Mouse (Mus musculus): ENCODE data around the gene Gm26938. TPM values are rescaled to one million over a fixed set of nuclear protein-coding genes. Genes with fewer than 3 reads are reported as not detected.

The Gm26938 gene
- polyA plus RNA-seq, 1 experiment from 2014 or later: not detected

DNA sequence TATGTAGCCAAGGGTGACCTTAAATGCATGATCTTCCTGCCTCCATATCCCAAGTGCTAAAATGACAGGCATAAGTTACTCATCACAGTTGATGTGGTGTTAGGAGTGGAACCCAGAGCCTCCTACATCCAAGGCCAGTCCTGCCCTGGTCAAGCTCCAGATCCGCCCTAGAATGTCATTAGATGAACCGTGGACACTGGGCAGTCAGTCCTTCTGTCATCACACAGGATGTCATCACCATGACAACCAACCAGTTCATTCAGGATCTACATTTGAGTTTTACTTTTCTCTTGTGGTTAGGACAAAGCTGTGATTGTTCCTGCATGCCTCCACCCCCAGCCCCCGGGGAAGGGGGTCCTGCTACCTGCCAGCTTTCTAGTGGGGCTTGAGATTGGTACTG is 12.9 kb upstream of the Gm26938 start:
- DNase-seq: no peak

DNA sequence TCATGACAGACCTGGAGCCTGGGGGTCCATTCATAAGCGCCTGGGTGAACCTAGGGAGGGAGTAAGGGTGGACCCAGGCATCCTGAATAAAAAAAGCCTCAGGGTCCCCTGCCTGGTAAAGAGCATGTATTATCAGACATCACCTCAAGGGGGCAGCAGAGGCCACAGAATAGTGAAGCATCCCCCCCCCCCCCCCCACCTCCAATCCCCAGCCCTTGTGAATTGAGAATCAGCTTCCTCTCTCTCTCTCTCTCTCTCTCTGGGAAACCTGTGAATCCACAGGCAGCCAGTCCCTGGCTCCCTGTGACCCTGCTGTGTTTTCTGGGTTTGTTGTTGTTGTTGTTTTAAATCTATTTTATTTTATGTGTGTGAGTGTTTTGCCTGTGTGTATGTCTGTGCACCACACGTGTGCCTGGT is 12.3 kb upstream of the Gm26938 start:
- H3K4me2 ChIP-seq (ENCODE audit: low read depth, low read length): no peak overlapping the region
- no peak; the same call in 1 of the 2 replicates for ATAC-seq
- no peak overlapping the region for H3K27ac ChIP-seq (ENCODE audit: low read depth)
- no peaks in the 10 kb centered on the region for H3K27me3 ChIP-seq (ENCODE audit: insufficient read depth, low read length)
- no peaks in the 10 kb centered on the region for H3K36me3 ChIP-seq (replicated peaks; ENCODE audit: insufficient read depth, low read length)
- no peak overlapping the region for H3K4me3 ChIP-seq (ENCODE audit: low read depth, low read length)
- H3K4me1 ChIP-seq (ENCODE audit: insufficient read depth): no peaks in the 10 kb centered on the region
- H3K9me3 ChIP-seq (ENCODE audit: low read length): no peaks in the 10 kb centered on the region
- WGBS (ENCODE audit: insufficient replicate concordance): 20% methylated on average over 2 of the region's 2 CpGs
- H3K9ac ChIP-seq (replicated peaks): no peak overlapping the region
- DNase-seq: peak; percentile 78
- TF ChIP-seq EP300 (IDR thresholded peaks at IDR 0.05; ENCODE audit: low read depth) (no peak), CTCF (IDR thresholded peaks at IDR 0.05; ENCODE audit: low read depth) (peak; percentile 61)

More for the DNA sequence above, 12.9 kb upstream of the Gm26938 start:
- H3K9ac ChIP-seq (replicated peaks): no peak overlapping the region
- no peak overlapping the region for H3K4me2 ChIP-seq (ENCODE audit: low read depth, low read length)
- no peaks in the 10 kb centered on the region for H3K36me3 ChIP-seq (replicated peaks; ENCODE audit: insufficient read depth, low read length)
- H3K9me3 ChIP-seq (ENCODE audit: low read length): no peaks in the 10 kb centered on the region
- no peak overlapping the region for H3K27ac ChIP-seq (ENCODE audit: low read depth)
- no peaks in the 10 kb centered on the region for H3K27me3 ChIP-seq (ENCODE audit: insufficient read depth, low read length)
- H3K4me3 ChIP-seq (ENCODE audit: low read depth, low read length): no peak overlapping the region
- ATAC-seq: no peak
- TF ChIP-seq CTCF (IDR thresholded peaks at IDR 0.05; ENCODE audit: low read depth) (no peak), EP300 (IDR thresholded peaks at IDR 0.05; ENCODE audit: low read depth) (no peak)
- WGBS (ENCODE audit: insufficient replicate concordance): 27% methylated on average over 3 of the region's 3 CpGs
- H3K4me1 ChIP-seq (ENCODE audit: insufficient read depth): no peaks in the 10 kb centered on the region

DNA sequence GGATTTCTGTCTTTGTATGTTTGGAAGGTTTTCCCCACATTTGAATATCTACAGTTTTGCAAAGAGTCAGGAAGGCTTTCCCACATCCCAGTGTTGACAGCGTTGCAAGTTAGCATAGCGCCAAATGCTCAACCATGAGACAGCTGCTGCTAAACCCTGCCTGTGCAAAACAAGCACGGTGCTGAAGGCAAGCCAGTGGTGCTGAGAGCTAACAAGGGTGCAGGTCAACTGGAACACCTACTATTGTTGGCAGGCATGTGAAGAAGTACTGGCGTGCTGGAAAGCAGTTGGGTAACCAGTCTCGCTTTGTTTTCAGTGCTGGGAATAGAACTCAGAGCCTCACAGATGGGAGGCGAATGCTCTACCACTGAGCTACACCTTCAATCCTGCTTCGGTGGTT is 9.5 kb upstream of the Gm26938 start:
- Histone ChIP-seq H3K9me3 (ENCODE audit: low read length) (no peaks in the 10 kb centered on the region), H3K4me3 (ENCODE audit: low read depth, low read length) (no peak overlapping the region), H3K27me3 (ENCODE audit: insufficient read depth, low read length) (no peaks in the 10 kb centered on the region), H3K36me3 (replicated peaks; ENCODE audit: insufficient read depth, low read length) (no peaks in the 10 kb centered on the region), H3K9ac (replicated peaks) (no peak overlapping the region), H3K4me1 (ENCODE audit: insufficient read depth) (no peaks in the 10 kb centered on the region), H3K27ac (ENCODE audit: low read depth) (no peak overlapping the region), H3K4me2 (ENCODE audit: low read depth, low read length) (no peak overlapping the region)
- DNase-seq (no peak), ATAC-seq (no peak)
- 82% methylated on average over 7 of the region's 7 CpGs for WGBS (ENCODE audit: insufficient replicate concordance)
- TF ChIP-seq EP300 (IDR thresholded peaks at IDR 0.05; ENCODE audit: low read depth) (no peak), CTCF (IDR thresholded peaks at IDR 0.05; ENCODE audit: low read depth) (no peak)

DNA sequence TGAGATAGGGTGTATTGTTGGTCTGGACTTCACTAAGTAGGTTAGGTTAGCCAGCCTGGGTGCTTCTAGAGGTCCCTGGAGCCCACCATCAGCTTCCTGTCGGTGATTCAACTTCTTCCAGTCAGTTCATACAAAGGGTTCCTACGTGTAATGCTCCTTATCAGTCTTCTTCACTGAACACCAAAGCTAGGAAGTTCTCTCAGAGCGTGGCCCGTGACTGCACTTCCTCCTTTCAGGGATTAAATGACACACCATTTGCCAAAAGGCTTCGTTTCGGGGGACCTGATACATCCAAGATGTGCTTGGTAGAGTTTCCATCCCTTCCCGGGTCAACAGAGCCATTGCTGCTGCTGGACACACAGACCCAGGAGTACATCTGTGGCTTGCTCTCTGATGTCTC is 5.9 kb upstream of the Gm26938 start:
- DNase-seq (no peak), ATAC-seq (no peak)
- TF ChIP-seq EP300 (IDR thresholded peaks at IDR 0.05; ENCODE audit: low read depth) (no peak), CTCF (IDR thresholded peaks at IDR 0.05; ENCODE audit: low read depth) (no peak)
- Histone ChIP-seq H3K9me3 (ENCODE audit: low read length) (no peaks in the 10 kb centered on the region), H3K27me3 (ENCODE audit: insufficient read depth, low read length) (no peaks in the 10 kb centered on the region), H3K27ac (ENCODE audit: low read depth) (no peak overlapping the region), H3K4me1 (ENCODE audit: insufficient read depth) (no peaks in the 10 kb centered on the region), H3K36me3 (replicated peaks; ENCODE audit: insufficient read depth, low read length) (no peaks in the 10 kb centered on the region), H3K4me3 (ENCODE audit: low read depth, low read length) (no peak overlapping the region), H3K9ac (replicated peaks) (no peak overlapping the region), H3K4me2 (ENCODE audit: low read depth, low read length) (no peak overlapping the region)
- 36% methylated on average over 7 of the region's 7 CpGs for WGBS (ENCODE audit: insufficient replicate concordance)

DNA sequence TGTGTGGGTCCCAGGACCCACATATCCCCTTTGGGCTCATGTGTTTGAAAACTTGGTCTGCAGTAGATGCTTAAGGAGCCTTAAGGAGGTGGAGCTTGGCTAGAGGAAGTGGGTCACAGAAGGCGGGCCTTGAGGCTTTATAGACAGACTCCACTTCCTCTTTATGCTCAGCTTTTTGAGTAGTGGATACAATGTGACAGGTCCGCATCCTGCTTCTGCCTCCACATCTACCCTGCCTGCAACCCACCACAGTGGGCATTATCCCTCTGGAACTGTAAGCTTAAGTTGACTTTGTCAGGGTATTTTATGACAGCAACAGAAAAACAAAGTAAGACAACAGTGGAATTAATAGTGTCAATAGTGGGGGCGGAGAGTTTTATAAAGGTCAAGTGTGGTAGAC is 4.5 kb upstream of the Gm26938 start:
- Histone ChIP-seq H3K9me3 (ENCODE audit: low read length) (no peaks in the 10 kb centered on the region), H3K4me1 (ENCODE audit: insufficient read depth) (peaks cover 6% of the 10 kb centered on the region), H3K4me2 (ENCODE audit: low read depth, low read length) (peak overlapping the region; percentile 38; the same call in 1 of the 2 replicates), H3K4me3 (ENCODE audit: low read depth, low read length) (no peak overlapping the region), H3K27ac (ENCODE audit: low read depth) (no peak overlapping the region), H3K9ac (replicated peaks) (no peak overlapping the region), H3K27me3 (ENCODE audit: insufficient read depth, low read length) (no peaks in the 10 kb centered on the region), H3K36me3 (replicated peaks; ENCODE audit: insufficient read depth, low read length) (no peaks in the 10 kb centered on the region)
- WGBS (ENCODE audit: insufficient replicate concordance): 56% methylated on average over 3 of the region's 3 CpGs
- TF ChIP-seq EP300 (IDR thresholded peaks at IDR 0.05; ENCODE audit: low read depth) (no peak), CTCF (IDR thresholded peaks at IDR 0.05; ENCODE audit: low read depth) (no peak)
- DNase-seq (no peak), ATAC-seq (no peak)

DNA sequence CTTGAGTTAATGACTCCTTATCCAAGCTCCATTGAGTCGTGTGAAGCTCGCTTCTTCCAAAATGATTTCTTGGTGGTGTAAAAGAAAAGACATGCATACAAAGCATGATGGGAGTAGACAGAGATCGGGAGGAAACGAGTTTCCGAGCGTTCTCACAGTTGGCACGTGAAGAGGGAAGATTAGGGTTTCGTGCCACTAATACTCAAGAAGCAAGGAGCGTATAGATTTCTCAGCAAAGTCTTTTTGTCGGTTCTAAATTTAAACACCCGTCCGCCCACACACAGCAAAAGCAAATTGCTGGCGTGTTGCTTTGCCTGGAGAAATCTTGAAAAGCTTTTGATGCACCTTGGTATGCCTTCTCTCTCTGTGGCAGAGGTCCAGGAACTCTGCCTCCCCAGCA is 3.2 kb upstream of the Gm26938 start:
- no peak for ATAC-seq

DNA sequence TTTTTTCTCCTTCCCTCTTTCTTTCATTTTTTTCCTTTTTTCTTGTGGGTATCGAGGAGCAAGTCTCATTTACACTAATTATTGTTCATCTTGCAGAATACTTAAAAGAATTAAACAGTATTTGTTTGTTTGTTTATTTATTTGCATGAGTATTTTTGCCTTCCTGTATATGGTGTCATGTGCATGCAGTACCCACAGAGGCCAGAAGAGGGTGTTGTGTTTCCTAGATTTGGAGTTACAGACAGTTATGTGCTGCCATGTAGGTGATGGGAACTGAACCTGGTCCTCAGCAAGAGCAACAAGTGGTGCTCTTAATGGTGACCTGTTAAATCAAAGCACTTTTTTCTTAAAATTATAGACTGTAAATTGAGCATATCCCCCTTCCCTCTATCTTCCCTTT is 1.4 kb upstream of the Gm26938 start:
- peaks cover 13% of the 10 kb centered on the region; the same call in 1 of the 2 replicates for H3K36me3 ChIP-seq (replicated peaks; ENCODE audit: insufficient read depth, low read length)
- H3K9ac ChIP-seq (replicated peaks): no peak overlapping the region
- no peaks in the 10 kb centered on the region for H3K9me3 ChIP-seq (ENCODE audit: low read length)
- no peak overlapping the region for H3K27ac ChIP-seq (ENCODE audit: low read depth)
- no peak overlapping the region for H3K4me3 ChIP-seq (ENCODE audit: low read depth, low read length)
- no peak for TF ChIP-seq EP300 (IDR thresholded peaks at IDR 0.05; ENCODE audit: low read depth)
- TF ChIP-seq CTCF (IDR thresholded peaks at IDR 0.05; ENCODE audit: low read depth): peak; percentile 54
- H3K4me2 ChIP-seq (ENCODE audit: low read depth, low read length): no peak overlapping the region
- no peak for DNase-seq
- H3K4me1 ChIP-seq (ENCODE audit: insufficient read depth): peaks cover 10% of the 10 kb centered on the region
- ATAC-seq: no peak
- H3K27me3 ChIP-seq (ENCODE audit: insufficient read depth, low read length): no peaks in the 10 kb centered on the region
- 79% methylated on average over 1 of the region's 1 CpGs for WGBS (ENCODE audit: insufficient replicate concordance)

More for the DNA sequence above, 3.2 kb upstream of the Gm26938 start:
- no peaks in the 10 kb centered on the region for H3K27me3 ChIP-seq (ENCODE audit: insufficient read depth, low read length)
- H3K4me3 ChIP-seq (ENCODE audit: low read depth, low read length): no peak overlapping the region
- no peak overlapping the region for H3K9ac ChIP-seq (replicated peaks)
- H3K27ac ChIP-seq (ENCODE audit: low read depth): no peak overlapping the region
- DNase-seq: no peak
- H3K9me3 ChIP-seq (ENCODE audit: low read length): no peaks in the 10 kb centered on the region
- no peak overlapping the region for H3K4me2 ChIP-seq (ENCODE audit: low read depth, low read length)
- H3K36me3 ChIP-seq (replicated peaks; ENCODE audit: insufficient read depth, low read length): 0 out of 2 replicates have a peak, but pooled peaks cover 2% of the 10 kb centered on the region
- 74% methylated on average over 13 of the region's 13 CpGs for WGBS (ENCODE audit: insufficient replicate concordance)
- TF ChIP-seq CTCF (IDR thresholded peaks at IDR 0.05; ENCODE audit: low read depth): no peak
- TF ChIP-seq EP300 (IDR thresholded peaks at IDR 0.05; ENCODE audit: low read depth): no peak
- H3K4me1 ChIP-seq (ENCODE audit: insufficient read depth): peaks cover 10% of the 10 kb centered on the region
